Mouse (Mus musculus) lung, postnatal 0 days (tissue): ENCODE data around the gene Olfr1177-ps.

Experiments
- CTCF ChIP-seq: IDR thresholded peaks from 2 replicates; pipeline ENCODE4 v1.5.1; 2016; ENCODE audit warnings: antibody characterized with exemption, mild to moderate bottlenecking
- EP300 ChIP-seq: IDR thresholded peaks from 2 replicates; pipeline ENCODE4 v1.6.1; 2016; ENCODE audit warnings: antibody characterized with exemption, mild to moderate bottlenecking, control low read depth

- TF ChIP-seq EP300 (no peak), CTCF (no peak)
Observed at GRCm38 (mm10) chr2:88346392-88346791, at the start of gene Olfr1177-ps.
